Mouse (Mus musculus): ENCODE results near the gene Tnfaip6. TPM values are rescaled to one million over a fixed set of nuclear protein-coding genes. Genes with fewer than 3 reads are reported as not detected.

The Tnfaip6 gene
- polyA plus RNA-seq, 1 experiment from 2014 or later: 3.0 TPM

GRCm38 (mm10) chr2:52016361-52016760 lies 21.4 kb upstream of the Tnfaip6 start:
- H3K36me3 ChIP-seq (ENCODE audit: control insufficient read depth, insufficient read depth, low read length): no peaks in the 10 kb centered on the region
- H3K9me3 ChIP-seq (ENCODE audit: control insufficient read depth, low read length): no peaks in the 10 kb centered on the region
- 45% methylated on average over 7 of the region's 7 CpGs for WGBS
- H3K27me3 ChIP-seq (replicated peaks; ENCODE audit: control insufficient read depth, insufficient read depth, low read length): no peaks in the 10 kb centered on the region
- no peak overlapping the region for H3K4me2 ChIP-seq (ENCODE audit: low read length)
- no peak overlapping the region for H3K4me3 ChIP-seq (ENCODE audit: low read depth, low read length)
- H3K9ac ChIP-seq (ENCODE audit: low read length): no peak overlapping the region
- no peak for ATAC-seq (replicated peaks; ENCODE audit: low FRiP score, low TSS enrichment, low read depth)
- H3K4me1 ChIP-seq (replicated peaks; ENCODE audit: control insufficient read depth, insufficient read depth, low read length): no peaks in the 10 kb centered on the region
- no peak overlapping the region for H3K27ac ChIP-seq (ENCODE audit: low read depth)
- no peak for DNase-seq (ENCODE audit: low spot score)

GRCm38 (mm10) chr2:52027061-52027460 lies 10.7 kb upstream of the Tnfaip6 start:
- Histone ChIP-seq H3K9ac (ENCODE audit: low read length) (no peak overlapping the region), H3K4me1 (replicated peaks; ENCODE audit: control insufficient read depth, insufficient read depth, low read length) (no peaks in the 10 kb centered on the region), H3K36me3 (ENCODE audit: control insufficient read depth, insufficient read depth, low read length) (no peaks in the 10 kb centered on the region), H3K27ac (ENCODE audit: low read depth) (no peak overlapping the region), H3K9me3 (ENCODE audit: control insufficient read depth, low read length) (no peaks in the 10 kb centered on the region), H3K27me3 (replicated peaks; ENCODE audit: control insufficient read depth, insufficient read depth, low read length) (no peaks in the 10 kb centered on the region), H3K4me3 (ENCODE audit: low read depth, low read length) (no peak overlapping the region), H3K4me2 (ENCODE audit: low read length) (no peak overlapping the region)
- 87% methylated on average over 4 of the region's 4 CpGs for WGBS
- DNase-seq (ENCODE audit: low spot score): no peak
- ATAC-seq (replicated peaks; ENCODE audit: low FRiP score, low TSS enrichment, low read depth): no peak

GRCm38 (mm10) chr2:52029426-52029825 lies 8.4 kb upstream of the Tnfaip6 start:
- H3K4me1 ChIP-seq (replicated peaks; ENCODE audit: control insufficient read depth, insufficient read depth, low read length): no peaks in the 10 kb centered on the region
- H3K9ac ChIP-seq (ENCODE audit: low read length): no peak overlapping the region
- ATAC-seq (replicated peaks; ENCODE audit: low FRiP score, low TSS enrichment, low read depth) (no peak), DNase-seq (ENCODE audit: low spot score) (no peak)
- H3K27ac ChIP-seq (ENCODE audit: low read depth): no peak overlapping the region
- H3K27me3 ChIP-seq (replicated peaks; ENCODE audit: control insufficient read depth, insufficient read depth, low read length): no peaks in the 10 kb centered on the region
- no peak overlapping the region for H3K4me2 ChIP-seq (ENCODE audit: low read length)
- WGBS: 88% methylated on average over 3 of the region's 3 CpGs
- no peaks in the 10 kb centered on the region for H3K9me3 ChIP-seq (ENCODE audit: control insufficient read depth, low read length)
- H3K36me3 ChIP-seq (ENCODE audit: control insufficient read depth, insufficient read depth, low read length): no peaks in the 10 kb centered on the region
- no peak overlapping the region for H3K4me3 ChIP-seq (ENCODE audit: low read depth, low read length)

GRCm38 (mm10) chr2:52031491-52031890 lies 6.3 kb upstream of the Tnfaip6 start:
- H3K27ac ChIP-seq (ENCODE audit: low read depth): no peak overlapping the region
- H3K4me2 ChIP-seq (ENCODE audit: low read length): no peak overlapping the region
- H3K9ac ChIP-seq (ENCODE audit: low read length): no peak overlapping the region
- ATAC-seq (replicated peaks; ENCODE audit: low FRiP score, low TSS enrichment, low read depth) (no peak), DNase-seq (ENCODE audit: low spot score) (no peak)
- no peaks in the 10 kb centered on the region for H3K36me3 ChIP-seq (ENCODE audit: control insufficient read depth, insufficient read depth, low read length)
- WGBS: 80% methylated on average over 4 of the region's 4 CpGs
- H3K4me1 ChIP-seq (replicated peaks; ENCODE audit: control insufficient read depth, insufficient read depth, low read length): no peaks in the 10 kb centered on the region
- H3K9me3 ChIP-seq (ENCODE audit: control insufficient read depth, low read length): no peaks in the 10 kb centered on the region
- no peak overlapping the region for H3K4me3 ChIP-seq (ENCODE audit: low read depth, low read length)
- H3K27me3 ChIP-seq (replicated peaks; ENCODE audit: control insufficient read depth, insufficient read depth, low read length): no peaks in the 10 kb centered on the region

GRCm38 (mm10) chr2:52034601-52035000 lies 3.2 kb upstream of the Tnfaip6 start:
- Histone ChIP-seq H3K4me3 (ENCODE audit: low read depth, low read length) (no peak overlapping the region), H3K9me3 (ENCODE audit: control insufficient read depth, low read length) (no peaks in the 10 kb centered on the region), H3K27ac (ENCODE audit: low read depth) (no peak overlapping the region), H3K9ac (ENCODE audit: low read length) (no peak overlapping the region), H3K27me3 (replicated peaks; ENCODE audit: control insufficient read depth, insufficient read depth, low read length) (no peaks in the 10 kb centered on the region), H3K4me1 (replicated peaks; ENCODE audit: control insufficient read depth, insufficient read depth, low read length) (0 out of 2 replicates have a peak, but pooled peaks cover 3% of the 10 kb centered on the region), H3K36me3 (ENCODE audit: control insufficient read depth, insufficient read depth, low read length) (no peaks in the 10 kb centered on the region), H3K4me2 (ENCODE audit: low read length) (no peak overlapping the region)
- DNase-seq (ENCODE audit: low spot score) (no peak), ATAC-seq (replicated peaks; ENCODE audit: low FRiP score, low TSS enrichment, low read depth) (no peak)
- WGBS: 83% methylated on average over 4 of the region's 4 CpGs

- no peaks in the 10 kb centered on the region for H3K36me3 ChIP-seq (ENCODE audit: control insufficient read depth, insufficient read depth, low read length)
- ATAC-seq (replicated peaks; ENCODE audit: low FRiP score, low TSS enrichment, low read depth): no peak
- no peak for DNase-seq (ENCODE audit: low spot score)
- no peak overlapping the region for H3K9ac ChIP-seq (ENCODE audit: low read length)
- no peak overlapping the region for H3K27ac ChIP-seq (ENCODE audit: low read depth)
- H3K4me3 ChIP-seq (ENCODE audit: low read depth, low read length): no peak overlapping the region
- WGBS: 68% methylated on average over 4 of the region's 4 CpGs
- H3K4me1 ChIP-seq (replicated peaks; ENCODE audit: control insufficient read depth, insufficient read depth, low read length): 0 out of 2 replicates have a peak, but pooled peaks cover 3% of the 10 kb centered on the region
- H3K27me3 ChIP-seq (replicated peaks; ENCODE audit: control insufficient read depth, insufficient read depth, low read length): 0 out of 2 replicates have a peak, but pooled peaks cover 2% of the 10 kb centered on the region
- no peak overlapping the region for H3K4me2 ChIP-seq (ENCODE audit: low read length)
- no peaks in the 10 kb centered on the region for H3K9me3 ChIP-seq (ENCODE audit: control insufficient read depth, low read length)
Observed at GRCm38 (mm10) chr2:52035144-52035543, 2.7 kb upstream of the Tnfaip6 start.

- Histone ChIP-seq H3K4me1 (replicated peaks; ENCODE audit: control insufficient read depth, insufficient read depth, low read length) (0 out of 2 replicates have a peak, but pooled peaks cover 3% of the 10 kb centered on the region), H3K4me3 (ENCODE audit: low read depth, low read length) (no peak overlapping the region), H3K9ac (ENCODE audit: low read length) (peak overlapping the region; percentile 35; the same call in 1 of the 2 replicates), H3K36me3 (ENCODE audit: control insufficient read depth, insufficient read depth, low read length) (no peaks in the 10 kb centered on the region), H3K27me3 (replicated peaks; ENCODE audit: control insufficient read depth, insufficient read depth, low read length) (0 out of 2 replicates have a peak, but pooled peaks cover 2% of the 10 kb centered on the region), H3K27ac (ENCODE audit: low read depth) (no peak overlapping the region), H3K4me2 (ENCODE audit: low read length) (peak overlapping the region; percentile 62), H3K9me3 (ENCODE audit: control insufficient read depth, low read length) (no peaks in the 10 kb centered on the region)
- WGBS: 56% methylated on average over 9 of the region's 11 CpGs
- ATAC-seq (replicated peaks; ENCODE audit: low FRiP score, low TSS enrichment, low read depth) (no peak), DNase-seq (ENCODE audit: low spot score) (no peak)
Observed at GRCm38 (mm10) chr2:52036929-52037595, 747 bp upstream of the Tnfaip6 start.

GRCm38 (mm10) chr2:52038558-52038957 lies 749 bp downstream of the Tnfaip6 start:
- Histone ChIP-seq H3K9me3 (ENCODE audit: control insufficient read depth, low read length) (no peaks in the 10 kb centered on the region), H3K36me3 (ENCODE audit: control insufficient read depth, insufficient read depth, low read length) (no peaks in the 10 kb centered on the region), H3K4me2 (ENCODE audit: low read length) (peak overlapping the region; percentile 62), H3K9ac (ENCODE audit: low read length) (no peak overlapping the region), H3K27ac (ENCODE audit: low read depth) (no peak overlapping the region), H3K4me3 (ENCODE audit: low read depth, low read length) (peak overlapping the region; percentile 46), H3K27me3 (replicated peaks; ENCODE audit: control insufficient read depth, insufficient read depth, low read length) (0 out of 2 replicates have a peak, but pooled peaks cover 2% of the 10 kb centered on the region), H3K4me1 (replicated peaks; ENCODE audit: control insufficient read depth, insufficient read depth, low read length) (0 out of 2 replicates have a peak, but pooled peaks cover 3% of the 10 kb centered on the region)
- ATAC-seq (replicated peaks; ENCODE audit: low FRiP score, low TSS enrichment, low read depth): no peak
- 51% methylated on average over 5 of the region's 5 CpGs for WGBS
- DNase-seq (ENCODE audit: low spot score): no peak
